Mouse (Mus musculus): Measurements from ENCODE around the gene Cntrl.
A peak's percentile ranks its signal among the peaks of the same experiment; 100 is the strongest.

Cntrl gene

DNA sequence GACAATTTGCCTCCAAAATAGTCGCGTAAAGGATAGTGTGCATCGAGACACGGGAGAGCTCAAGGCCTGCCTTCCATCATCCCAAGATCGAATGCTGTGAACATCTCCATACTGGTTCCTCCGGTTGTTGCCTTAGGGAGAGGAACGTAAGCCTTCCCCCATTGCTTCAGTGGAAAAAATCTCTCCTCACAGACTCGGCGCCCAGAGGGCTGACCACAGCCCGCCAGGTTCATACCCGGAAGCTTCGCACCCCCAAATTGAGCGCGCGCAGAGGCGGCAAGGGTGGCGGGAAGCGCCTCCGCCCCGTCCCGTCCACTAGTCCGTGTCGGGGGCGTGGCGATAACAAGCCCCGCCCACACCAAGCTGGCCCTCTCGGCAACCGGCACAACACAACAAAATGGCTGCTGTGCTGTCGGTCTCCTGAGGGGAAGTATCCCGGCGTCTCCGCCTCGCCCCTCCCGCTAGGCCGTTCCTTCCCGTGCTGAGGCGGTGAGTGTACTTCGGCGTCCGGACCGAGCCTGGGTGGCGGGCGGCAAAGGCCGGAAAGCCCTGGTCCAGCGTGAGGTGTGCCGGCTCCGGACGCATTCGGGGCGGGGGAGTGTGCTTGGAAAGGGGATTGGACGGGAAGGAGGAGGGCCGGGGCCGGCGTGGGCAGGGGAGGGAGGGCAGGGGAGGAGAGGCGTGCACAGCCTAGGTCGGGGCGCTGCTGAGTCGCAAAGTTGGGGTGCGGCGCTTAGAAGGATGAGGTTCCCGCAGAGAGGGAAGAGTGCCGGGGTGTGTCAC, at the start of gene Cntrl:
TSS of gene Cntrl (plus strand) at position 352 of the 783 bp plus-strand sequence.
- peak; percentile 98 for DNase-seq

DNA sequence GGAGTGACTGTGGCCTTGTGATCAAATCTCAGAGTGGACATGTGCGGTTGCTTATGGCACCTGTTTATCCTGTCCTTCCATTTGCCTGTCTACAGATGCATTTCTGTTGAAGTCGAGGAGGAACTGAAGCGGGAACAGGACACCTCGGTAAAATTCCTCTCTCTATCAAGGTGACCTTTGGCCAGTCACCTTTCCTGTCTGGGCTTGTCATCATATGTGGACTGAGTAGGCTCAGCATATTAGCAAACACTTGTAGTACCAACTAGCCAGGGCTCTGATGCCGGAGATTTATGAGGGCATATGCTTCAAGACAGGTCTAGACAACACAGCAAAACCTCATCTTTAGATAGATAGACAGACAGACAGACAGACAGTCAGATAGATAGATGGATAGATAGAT, 49.0 kb upstream of the Cntrl start:
- no peak for DNase-seq

DNA sequence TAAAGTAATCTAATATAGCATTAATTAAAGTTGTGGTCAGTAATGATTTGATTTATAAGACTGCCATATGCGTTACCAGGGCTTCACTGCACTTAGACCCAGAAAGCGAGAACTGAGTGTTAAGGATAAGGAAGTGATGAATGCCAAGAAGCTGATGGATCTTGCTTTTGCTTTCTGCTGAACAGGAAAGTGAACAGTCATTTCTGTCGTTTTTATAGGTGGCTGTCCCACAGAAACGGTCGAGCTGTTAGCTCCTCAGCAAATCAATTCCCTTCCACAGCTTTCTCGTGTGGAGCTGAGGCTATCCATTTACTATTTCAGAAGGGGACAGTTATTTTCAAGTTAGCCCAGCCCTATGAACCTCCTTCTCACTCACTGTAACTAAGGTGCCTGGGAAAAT, 48.4 kb upstream of the Cntrl start:
- DNase-seq, result no peak

DNA sequence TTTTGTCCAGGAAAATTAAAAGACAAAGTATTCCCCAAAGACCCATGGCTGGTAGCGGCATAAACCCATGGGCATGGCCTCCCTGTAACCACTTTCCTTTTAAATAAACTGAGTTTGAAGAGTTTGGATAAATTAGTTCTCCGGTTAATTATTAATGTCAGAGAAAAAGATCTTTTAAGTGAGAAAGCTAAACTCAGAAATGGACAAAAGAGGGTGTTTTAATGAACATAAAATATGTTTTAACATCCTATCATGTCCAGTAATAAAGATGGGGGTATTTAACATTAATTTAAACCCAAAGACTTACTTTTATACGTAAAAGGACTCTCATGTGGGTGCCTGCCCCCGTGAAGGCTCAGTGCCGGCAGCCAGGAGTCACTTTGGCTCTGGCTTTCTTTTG, 48.0 kb upstream of the Cntrl start, which contains the start of gene Hc:
TSS of gene Hc (minus strand) at position 101 of the 400 bp plus-strand sequence.
- DNase-seq, result no peak

DNA sequence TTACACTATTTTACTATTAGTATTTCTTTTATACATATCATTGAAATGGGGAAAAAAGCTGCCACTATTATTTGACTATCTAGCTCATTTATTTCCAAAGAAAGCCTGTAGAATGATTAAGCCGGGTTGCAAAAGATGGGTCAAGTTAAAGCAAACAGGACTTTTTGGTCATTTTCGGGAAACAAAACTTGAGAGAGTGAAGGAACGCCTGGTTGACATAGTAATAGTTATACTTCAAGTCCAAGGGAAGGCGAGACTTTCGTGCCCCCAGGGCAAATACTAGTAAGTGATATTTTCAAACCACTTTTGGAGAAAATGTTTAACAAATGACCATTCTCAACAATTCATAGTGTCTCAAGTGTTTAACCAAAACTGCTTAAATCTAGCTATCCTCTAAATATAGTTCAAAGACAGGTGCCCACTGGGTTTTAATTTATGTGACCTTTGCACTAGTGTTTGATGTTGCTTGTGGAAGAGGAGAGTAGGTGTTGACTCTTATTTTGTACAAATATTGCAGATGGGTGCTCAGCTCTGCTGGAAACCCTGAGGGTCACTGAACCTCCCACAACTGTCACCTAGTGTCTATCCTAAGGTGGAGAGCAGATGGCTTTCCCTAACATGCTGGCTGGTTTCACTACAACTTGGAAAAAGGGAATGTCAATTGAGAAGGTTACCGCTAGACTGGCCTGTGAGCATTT, 45.8 kb upstream of the Cntrl start:
- DNase-seq, result no peak

DNA sequence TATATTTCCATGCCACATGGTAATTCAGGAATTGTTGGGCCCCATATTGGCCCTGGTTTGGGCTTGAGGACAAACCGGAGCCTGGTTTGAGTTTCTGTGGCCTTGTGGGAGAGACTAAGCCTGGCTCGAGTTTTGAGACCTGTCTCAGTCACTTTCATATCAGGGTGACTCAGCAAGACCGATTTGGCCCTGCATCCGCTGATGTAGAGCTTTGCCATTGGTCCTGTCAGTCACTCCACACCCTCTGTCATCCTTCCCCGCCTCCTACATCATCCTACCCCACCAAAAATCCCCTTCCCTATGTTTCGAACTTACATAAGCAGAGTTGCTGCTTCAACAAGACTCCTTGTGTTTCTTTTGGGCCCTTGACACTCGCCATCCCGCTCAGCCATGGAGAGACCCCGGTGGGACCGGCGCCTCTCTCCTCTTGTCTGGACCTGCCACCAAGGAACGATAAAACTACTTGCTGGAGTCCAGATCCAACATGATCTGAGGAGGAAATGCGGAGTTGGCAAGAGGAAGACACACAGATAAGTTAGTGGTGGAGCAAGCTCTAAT, 42.7 kb upstream of the Cntrl start:
- no peak for DNase-seq

DNA sequence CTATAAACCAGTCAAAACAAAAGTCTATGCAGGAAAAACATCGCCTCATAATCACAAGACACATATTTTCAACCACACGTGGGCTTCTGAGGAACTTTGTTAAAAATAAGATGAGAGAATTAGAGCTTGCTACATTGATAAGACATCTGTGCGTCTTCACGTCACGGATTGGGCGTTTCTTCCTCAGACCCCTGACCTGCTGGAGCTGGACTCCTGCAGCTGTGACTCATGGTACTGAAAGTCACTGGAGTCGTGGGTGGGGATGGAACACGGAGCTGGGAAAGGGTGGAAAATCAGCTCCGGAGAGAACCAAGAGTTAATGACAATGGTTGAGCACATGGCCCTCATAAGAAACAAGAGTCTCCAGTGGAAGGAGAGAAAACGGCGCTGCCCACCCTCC, 42.2 kb upstream of the Cntrl start:
- DNase-seq, result no peak

DNA sequence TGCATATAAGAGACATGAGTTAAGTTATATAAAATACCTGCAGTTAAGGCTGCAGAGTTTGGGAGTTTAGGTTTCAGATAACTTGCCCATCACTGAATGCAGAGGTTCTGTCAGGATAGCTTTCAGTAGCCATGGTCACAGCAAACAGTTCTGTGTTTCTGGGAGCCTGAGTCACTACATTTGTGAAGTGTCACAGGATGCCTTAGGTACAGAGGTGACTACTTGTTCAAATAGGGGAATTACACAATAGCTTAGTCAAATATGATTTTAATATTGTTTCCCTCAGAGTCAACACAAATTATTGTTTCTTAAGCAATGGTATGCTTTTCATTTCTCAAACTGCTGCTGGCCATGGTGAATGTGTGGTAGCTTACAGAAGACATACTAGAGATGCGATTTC, 40.2 kb upstream of the Cntrl start:
- no peak for DNase-seq

DNA sequence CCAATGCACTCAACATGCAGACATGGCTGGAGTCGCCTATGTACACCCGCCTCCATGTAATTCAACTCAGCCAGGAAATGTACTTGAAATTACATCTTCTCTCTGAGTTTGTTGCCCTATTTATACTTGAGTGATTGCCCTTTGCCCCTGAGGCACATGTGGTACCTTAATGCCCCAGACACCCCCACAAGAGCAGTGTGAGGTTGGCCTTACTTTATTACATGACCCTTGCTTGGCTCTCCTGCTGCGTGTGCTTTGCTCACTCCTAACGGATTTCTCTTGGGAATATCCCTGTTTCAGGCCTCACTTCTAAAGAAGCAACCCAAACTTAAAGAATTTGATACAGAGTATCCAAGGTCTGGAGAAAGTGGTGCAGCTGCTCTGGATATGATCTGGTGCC, 39.0 kb upstream of the Cntrl start:
- no peak for DNase-seq

DNA sequence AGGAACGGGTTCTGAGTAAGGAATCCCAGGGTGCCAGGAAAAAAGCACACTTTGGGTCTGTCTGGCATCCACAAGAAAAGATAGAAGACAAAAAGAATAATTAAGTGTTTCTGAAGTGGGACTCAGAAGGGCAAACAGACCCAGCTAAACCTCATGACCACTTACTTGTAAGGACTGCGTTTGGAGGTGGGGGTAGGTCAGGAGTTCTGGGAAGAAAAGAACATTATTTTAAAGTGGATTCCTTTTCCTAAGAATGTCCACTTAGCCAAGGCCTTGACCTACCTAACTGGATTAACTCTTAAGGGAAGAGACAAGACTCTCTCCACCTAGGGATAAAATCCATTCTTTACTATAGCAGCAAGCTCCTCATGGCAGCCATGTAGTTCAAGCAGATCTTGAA, 36.7 kb upstream of the Cntrl start:
- no peak for DNase-seq

DNA sequence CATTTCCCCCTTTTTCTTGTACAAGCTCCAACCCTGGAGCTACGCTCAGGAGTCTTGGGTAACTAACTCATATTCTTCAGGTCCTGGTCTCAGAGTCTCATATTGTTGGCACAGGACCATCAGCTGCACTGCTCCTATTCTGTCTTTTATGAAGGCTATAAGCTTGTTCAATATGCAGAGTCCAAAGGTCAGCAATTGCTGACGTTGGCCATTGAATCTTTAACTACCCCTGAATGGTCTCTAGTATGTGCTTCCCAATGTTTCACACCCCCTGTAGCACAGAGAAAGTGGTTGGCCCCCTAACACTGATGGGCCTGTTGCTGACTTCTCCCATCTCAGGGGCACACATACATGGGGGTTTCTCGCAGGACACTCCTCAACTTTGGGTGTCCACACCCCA, 35.0 kb upstream of the Cntrl start:
- DNase-seq, result no peak

DNA sequence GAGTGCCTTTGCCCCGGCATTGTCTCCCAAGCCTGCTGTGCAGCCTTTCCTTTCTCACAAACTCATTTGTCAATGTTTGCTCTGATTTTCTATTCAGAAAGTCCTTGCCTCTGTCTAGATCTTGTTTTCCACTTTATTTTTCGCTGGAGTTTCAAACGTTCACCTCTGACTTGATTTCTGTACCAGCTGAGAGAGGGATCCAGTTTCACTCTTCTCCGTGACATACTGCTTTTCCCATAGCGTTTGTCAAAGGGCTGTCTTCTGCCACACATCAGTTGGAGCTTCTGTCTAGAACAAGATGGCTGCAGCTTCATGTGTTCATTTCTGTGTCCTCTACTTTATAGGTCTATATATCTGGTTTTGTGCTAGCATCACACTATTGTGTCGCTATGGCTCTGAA, 30.1 kb upstream of the Cntrl start:
- DNase-seq, result no peak

DNA sequence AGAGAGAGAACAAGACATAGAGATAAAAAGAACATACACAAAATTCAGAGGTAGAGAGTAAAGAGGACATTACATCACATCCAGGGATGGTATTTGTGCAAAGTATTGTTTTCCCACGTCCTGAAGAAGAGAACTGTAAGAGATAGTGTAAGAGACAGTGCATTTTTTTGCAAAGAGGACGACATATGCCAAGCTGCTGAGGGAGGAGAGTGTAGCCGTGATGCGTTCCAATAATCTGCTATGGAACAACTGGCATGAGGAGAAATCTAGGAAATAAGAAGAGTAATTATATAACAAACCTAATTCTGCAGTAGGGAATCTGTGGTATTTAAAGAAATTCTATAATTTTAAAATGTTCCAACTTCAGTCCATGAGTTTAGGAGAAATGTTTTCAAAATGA, 21.9 kb upstream of the Cntrl start:
- DNase-seq, result no peak

DNA sequence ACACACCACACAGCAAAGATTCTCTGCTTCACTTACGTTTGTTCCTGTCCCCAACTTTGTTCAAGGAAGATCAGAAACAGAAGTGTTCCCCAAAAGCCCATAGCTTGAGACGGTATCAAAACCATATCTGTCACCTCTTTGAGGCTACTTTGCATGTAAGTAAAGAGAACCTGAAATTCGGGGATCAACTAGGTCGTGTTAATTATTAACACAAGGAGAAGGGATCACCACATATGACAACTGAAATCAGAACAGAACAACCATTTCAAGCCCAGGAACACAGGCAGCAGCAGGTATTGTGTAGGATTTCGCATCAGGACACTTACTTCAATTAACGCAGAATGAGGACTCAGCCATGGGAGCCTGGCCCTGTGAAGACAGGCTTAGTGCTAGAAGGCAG, 8.8 kb upstream of the Cntrl start:
- no peak for DNase-seq

DNA sequence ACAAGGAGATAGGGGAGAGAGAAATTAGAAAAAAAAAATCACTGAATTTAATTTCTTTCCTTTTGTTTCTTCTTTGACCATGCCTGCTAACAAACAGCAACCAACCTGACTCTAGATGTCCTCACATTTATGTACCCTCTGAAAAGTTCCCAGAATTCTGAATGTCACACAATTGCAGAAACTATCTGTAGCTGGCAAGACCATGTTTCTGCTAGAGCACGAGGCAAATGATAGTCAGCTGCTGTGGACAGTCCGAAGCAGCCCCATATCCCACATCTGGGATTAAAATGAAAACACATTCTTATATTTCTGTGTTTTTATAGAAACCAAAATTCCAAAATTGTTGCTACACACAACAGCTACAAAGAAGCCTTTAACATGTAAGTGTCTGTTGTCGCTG, 7.8 kb upstream of the Cntrl start, which contains the start of gene AI182371:
TSS of gene AI182371 (minus strand) at position 101 of the 400 bp plus-strand sequence.
- no peak for DNase-seq

DNA sequence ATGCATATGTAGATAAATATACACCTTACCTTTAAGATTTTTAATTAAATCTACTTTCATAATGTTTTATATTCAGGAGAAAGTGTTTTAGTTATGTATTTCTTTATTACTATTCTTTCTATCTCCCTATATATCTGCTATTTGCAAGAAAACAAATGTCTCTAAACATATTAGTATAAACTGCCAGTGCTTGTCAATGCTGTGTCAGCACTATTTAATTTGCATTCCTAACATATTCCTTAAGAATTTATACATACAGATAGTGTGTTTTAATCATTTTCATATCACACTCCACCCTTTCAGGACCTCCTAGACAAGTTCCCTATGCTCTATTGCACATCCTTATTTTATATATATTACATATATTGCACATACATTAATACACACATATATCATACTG, 6.5 kb upstream of the Cntrl start:
- no peak for DNase-seq

DNA sequence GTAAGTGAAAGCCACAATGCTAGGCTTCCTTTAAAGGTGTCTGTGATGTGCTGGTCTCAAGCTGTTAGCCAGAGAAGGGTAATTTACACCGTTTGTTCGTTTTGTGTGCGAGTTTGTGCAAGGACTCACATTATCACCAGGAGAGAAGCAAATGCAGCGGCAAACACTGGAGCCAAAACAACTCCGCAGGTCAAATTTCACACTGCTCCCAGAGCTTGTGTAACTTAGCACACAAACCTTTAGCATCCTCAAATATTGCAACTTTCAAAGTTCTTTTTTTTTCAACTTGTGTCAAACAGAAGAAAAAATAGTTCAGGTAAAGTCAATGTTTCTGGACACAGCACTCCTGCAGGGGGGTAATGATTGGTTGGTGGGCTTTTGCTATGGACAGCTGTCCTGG, 5.7 kb upstream of the Cntrl start:
- no peak for DNase-seq

DNA sequence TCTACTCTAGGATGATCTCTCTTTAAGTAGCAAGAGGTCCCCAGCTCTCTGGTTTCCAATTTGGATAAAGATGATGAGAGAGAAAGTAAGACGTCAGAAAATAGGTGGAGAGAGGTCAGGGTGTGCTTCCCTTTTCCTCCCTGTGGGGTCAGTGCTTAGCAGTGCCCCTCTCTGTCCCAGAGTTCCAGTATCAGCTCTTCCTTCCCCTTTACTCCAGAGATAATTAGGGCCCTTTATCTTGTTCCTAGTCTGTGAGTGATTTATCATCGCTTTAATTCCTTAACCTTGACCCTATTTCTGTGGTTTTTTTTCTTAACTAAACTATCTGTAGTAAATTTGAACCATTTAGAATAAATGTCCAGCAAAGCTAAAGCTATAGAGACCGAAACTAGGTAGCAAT, 4.4 kb upstream of the Cntrl start:
- no peak for DNase-seq

DNA sequence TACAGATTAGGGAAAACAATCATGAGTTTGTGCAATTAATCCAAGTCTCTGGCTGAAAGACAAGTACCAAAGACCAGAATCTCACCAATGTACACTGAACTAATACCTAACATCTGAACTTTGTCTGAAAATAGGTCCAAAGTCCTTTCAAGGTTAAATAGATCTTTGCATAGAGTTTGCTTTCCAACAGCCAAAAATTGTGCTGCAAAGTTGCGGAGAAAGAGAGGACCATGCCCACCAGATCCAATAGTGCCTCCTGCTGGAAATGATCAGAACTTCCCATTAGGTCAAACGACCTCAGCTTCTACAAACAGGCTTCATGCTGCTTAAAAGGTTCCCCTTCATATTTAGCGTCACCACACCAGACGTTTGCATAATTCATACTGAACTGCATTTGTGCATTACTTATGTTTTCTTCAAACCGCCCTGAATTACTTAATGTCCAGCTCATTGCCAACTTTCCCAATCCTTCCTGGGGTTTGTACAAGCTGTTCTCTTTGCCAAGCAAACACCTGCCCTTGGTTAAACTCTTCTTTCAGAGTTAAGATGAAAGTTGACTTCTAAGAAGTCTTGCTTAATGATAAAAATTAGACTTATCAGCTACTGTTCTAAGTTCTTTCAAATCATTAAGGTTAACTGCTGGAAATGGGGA, 1.2 kb upstream of the Cntrl start:
- peak; percentile 13 for DNase-seq

DNA sequence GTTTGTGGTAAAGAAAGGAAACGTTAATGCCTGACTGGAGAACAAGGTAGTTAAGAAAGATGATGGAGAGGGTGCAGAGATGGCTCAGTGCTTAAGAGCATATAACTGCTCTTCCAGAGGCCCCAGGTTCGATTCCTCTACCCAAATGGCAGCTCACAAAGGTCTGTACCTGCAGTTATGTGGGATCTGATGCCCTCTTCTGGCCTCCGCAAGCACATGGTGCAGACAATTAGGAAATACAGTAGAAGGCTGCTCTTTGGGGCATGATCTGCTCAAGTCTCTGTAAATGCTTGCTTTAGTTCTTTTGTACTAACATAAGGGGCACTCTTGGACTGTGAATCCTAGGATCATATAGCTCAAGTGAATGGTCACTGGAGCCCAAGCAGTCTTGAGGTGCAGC, 580 bp upstream of the Cntrl start:
- peak; percentile 47 for DNase-seq

DNA sequence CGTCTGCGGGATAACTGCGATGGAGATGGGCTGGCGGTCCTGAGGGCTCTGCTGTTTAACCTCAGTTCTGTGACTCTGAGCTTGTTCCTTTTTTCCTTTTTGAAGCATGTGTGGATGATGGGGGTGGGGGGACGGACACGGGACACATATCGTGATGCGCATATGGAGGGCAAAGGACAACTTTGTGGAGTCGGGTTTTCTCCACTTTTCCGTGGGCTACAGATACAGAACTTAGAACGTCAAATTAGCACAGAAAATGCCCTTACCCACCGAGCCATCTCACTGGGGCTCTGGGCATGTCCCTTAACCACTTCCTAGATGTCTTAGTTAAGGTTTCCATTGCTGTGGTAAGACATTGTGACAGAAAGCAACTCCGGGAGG, 622 bp downstream of the Cntrl start:
- no peak for DNase-seq

DNA sequence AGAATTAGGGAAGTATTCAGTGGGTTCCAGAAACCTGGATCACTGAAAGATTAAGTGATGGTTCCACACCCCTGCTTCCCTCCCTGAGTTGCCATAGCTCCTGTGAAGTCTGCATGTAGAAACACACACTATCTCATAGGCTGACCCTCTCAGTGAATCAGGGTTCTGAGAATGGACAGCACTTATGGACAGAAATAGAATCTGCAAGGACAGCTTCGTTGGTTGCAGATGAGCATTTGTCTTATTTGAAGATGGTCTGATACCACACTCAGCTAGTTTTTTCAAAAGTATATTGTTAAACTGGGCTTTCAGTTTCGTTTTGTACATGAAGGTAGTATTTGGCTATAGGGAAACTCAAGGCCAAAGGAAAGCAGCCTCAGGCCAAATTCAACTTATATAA, 1.2 kb downstream of the Cntrl start:
- no peak for DNase-seq

DNA sequence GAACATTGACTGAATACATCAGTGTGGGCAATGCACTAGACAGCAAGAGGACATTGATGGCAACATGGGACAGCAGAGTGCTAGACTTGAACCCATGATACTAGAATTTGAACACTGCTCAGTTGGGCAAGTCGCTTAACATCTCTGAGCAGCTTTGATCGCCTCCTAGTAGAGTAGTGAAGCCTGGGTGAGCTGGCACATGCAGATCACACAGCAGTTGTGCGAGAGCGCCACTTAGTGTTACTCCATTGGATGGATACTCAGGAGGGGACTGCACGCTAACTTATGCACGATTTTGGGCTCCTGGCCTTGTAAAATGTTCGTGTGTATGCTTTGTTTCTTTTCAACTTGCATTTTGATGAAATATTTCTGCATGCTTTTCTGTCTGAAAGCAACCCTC, 15.4 kb downstream of the Cntrl start:
- DNase-seq, result no peak

DNA sequence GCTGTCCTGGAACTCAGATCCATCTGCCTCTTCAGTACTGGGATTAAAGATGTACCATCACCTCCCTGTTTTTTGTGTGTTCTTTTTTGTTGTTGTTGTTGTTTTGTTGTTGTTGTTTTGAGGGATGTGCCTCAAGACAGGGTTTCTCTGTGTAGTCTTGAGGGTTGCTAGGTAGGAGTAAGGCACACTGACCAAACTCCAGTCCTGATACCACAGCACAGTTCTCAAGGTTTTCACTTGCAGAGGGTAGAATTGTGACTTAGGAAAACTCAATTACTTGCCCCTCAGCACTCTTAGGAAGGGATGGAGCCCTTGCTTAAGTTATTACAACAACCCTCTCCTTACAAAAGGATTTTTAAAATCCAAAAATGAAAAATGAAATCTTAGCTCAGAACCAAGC, 22.2 kb downstream of the Cntrl start:
- DNase-seq, result no peak

Measured in kidney, postnatal 10 days (tissue).